Mouse (Mus musculus): ENCODE results near the gene Pank2.

- TF ChIP-seq GATA1 (IDR thresholded peaks at IDR 0.05; ENCODE audit: low read length) (no peak), TAL1 (IDR thresholded peaks at IDR 0.05; ENCODE audit: low read length) (no peak)
Observed at GRCm38 (mm10) chr2:131227243-131227642, 35.1 kb upstream of the Pank2 start.

Measured in erythroblast, embryonic 14.5 days (primary cell).